Mouse (Mus musculus) thymus, postnatal 0 days (tissue): ENCODE data around the gene L3mbtl3. TPM values are rescaled to one million over a fixed set of nuclear protein-coding genes. Genes with fewer than 3 reads are reported as not detected.

Source experiments
- DNase-seq: peaks from one replicate; pipeline ENCODE4 v3.0.0-alpha.2; 2015; ENCODE audit warnings: low spot score
- polyA plus RNA-seq: library from polyadenylated mRNA; unstranded; fragments of >200 nt; fragmentation: Nextera tagmentation; extraction: Ambion mirVana; gene quantifications from 2 replicates; pipeline ENCODE4 v1.2.1, GENCODE M21; 2015

L3mbtl3 gene
- polyA plus RNA-seq, 1 experiment from 2014 or later, result 9.6 TPM

- peak; percentile 39 for DNase-seq
Observed at GRCm38 (mm10) chr10:26345879-26346278, 29.9 kb downstream of the L3mbtl3 start.

GRCm38 (mm10) chr10:26337896-26338503 lies 37.8 kb downstream of the L3mbtl3 start:
- DNase-seq, result no peak

DNA sequence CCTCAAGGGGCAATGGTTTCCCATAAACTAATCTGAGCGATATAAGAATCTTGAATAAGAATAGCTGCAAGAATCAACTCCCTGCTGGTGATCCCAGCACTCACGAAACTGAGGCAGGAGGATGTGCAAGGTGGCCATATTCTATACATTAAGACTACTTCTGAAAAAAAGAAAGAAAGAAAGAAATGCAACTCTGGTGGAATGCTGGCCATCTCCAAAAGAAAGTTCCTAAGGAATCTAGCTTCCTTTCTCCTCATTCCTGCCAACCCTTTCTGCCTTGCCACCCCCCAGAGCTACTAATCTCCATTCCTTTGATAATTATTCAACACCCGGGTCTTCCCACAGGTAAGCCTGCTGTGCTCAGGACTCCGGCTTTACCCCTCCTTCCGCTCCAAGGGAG lies 41.8 kb downstream of the L3mbtl3 start:
- no peak for DNase-seq

DNA sequence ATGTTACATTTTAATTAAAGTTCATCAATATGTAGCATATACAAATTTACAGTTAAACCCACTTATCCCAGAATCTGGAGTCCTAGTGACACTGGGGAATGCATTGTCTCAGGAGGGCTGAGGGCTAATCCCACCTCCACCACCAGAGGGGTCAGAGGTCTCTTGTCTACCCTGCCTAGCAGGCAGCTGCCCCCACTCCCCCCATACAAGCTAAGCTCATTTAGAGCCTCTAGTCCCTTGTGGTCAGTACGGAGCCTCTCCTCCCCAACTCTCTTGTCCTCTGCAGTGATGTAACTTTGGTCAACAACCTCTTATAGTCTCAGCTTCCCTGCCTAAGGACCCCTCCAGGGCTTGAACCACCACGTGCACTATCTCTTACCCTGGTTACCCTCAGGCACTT lies 43.0 kb downstream of the L3mbtl3 start:
- DNase-seq, result no peak

DNA sequence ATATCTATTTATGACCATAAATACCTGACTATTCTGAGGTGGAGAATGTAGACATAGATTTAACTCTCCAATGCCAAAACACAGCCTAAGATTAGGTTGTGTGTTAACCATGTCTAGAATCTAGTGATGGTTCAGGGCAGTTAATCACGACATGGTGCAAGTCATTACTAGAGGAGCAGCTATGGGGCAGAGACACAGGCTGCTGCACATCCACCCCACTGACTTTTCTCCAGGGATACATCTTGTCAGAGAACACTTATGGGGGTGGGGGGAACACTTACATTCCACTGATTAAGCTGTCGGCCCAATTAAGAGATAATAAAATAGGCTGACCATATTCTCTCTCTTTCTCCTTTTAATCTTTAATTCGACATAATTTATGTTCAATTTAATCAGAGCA lies 46.9 kb downstream of the L3mbtl3 start:
- no peak for DNase-seq

DNA sequence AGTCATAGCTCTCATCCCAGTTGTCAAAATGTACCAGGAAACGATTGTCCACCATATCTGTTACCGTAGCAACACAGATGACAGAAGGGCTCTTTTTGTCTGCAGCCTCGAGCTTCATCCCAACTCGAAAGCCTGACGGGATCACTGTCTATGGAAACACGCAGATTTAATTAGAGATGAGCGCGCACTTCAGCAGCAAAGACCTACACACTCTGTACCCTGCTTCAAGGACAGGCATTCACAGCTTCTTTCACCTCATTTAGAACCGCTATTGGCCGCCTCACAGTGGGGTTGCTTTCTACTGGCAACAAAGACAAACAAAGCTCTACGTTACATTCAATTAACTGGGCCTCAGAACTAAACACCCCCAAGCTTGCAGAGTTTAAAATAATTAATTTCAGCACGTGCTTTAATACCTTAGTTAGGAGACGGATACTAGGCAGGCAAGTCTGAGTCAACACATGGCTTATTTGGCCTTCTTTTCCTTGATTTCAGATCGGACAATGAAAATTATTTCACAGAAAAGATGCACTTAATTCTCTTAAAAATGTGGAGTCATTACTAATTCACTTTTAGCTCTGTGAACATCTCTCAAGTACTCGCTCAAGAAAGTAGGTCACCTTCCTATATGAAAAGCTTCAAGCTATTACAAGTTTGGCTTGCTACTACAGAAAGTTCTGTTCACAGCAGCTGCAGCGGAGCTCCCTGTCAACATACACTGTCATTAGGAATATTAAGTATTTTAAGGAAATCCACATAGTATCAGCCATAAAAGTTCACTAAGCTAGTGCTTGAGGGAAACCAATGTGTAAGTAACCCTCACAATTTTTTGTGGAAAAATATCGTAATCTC lies 47.9 kb downstream of the L3mbtl3 start:
- no peak for DNase-seq

DNA sequence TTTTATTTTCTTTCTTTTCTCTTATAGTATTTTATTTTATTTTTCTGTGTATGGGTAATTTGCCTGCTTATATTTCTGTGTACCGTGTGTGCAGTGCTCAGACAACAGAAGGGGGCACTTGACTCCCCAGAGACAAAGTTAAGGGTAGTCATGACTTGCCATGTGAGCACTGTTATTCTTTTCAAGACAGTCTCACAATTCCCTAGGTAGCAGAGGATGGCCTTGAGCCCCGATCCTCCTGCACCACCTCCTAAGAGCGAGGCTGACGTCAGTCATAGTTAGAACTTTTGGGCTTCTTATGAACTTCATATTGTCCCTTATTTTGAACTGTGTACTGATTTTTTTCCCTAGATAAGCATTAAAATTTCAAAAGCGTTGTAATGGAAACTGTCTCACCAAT lies 48.5 kb downstream of the L3mbtl3 start:
- DNase-seq, result no peak

DNA sequence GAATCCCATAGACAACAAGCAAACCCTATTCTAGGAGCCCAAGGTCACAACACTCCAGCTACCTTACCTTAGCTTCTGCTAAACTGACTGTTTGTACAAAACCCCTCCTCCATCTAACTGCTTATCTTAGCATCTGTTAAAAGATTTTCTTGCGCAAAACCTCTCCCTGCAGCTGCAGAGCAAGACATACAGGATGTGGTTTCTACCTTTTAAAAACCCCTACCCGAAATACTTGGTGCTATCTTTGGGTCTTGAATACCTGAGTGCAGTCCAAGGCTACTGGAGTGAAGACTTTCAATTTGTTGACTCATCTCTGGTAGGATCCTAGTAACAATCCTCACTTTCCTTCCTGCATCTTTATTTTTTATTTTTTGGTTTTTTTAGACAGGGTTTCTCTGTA lies 50.5 kb downstream of the L3mbtl3 start:
- peak; percentile 90 for DNase-seq

DNA sequence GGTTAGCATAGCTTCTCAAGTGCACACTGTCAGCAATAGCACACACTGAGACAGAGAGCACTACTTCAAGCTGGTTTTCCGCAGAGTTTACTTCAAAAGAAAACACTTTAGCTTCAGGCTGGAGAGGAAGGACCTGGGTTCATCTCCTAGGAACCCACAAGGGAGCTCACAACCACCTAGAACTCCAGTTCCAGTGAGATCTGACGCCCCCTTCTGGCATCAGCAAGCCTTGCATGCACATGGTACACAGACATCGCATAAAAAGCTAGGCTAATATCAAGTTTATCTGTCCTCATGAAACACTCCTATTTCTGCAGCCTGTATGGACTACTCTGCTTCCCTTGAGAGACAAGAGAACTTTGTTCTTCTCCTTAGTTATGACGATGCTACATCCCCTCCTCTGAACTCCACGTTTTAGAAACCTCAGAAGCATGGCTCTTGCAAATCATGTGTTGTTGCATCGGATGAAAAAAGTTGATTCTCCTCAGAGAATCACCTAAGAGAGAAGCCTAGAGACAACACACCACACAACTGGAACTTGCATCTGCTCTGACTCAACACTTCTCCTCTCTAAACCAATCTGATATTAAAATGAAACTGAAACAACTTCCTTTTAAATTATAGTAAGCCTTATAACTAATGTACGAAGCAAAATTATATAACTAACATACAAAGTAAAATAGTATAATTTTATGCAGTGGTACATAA lies 53.3 kb downstream of the L3mbtl3 start:
- peak; percentile 35 for DNase-seq

DNA sequence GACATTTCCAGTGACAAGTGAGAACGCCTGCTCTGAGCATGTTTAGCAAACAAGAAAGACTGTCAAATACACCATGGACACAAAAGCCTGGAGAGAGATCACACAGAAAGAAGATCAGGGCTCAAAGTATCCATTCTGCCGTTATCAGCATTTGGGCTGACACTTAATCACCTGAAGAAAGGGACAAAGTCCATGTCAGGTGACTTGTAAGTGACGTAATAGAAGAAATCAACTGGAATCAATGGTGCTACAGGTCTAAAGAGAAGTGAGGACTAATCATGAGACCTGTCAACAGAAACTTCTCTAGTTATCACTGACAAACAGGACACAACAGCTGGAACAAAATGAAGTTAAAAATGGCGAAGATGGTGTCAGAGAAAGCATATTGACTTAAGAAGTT lies 55.1 kb downstream of the L3mbtl3 start:
- no peak for DNase-seq

- no peak for DNase-seq
Observed at GRCm38 (mm10) chr10:26314327-26314726, 61.4 kb downstream of the L3mbtl3 start.

- no peak for DNase-seq
Observed at GRCm38 (mm10) chr10:26303485-26303884, 72.3 kb downstream of the L3mbtl3 start.

GRCm38 (mm10) chr10:26302336-26302735 lies 73.4 kb downstream of the L3mbtl3 start:
- DNase-seq, result no peak

GRCm38 (mm10) chr10:26297626-26298025 lies 78.1 kb downstream of the L3mbtl3 start:
- DNase-seq, result peak; percentile 7

DNA sequence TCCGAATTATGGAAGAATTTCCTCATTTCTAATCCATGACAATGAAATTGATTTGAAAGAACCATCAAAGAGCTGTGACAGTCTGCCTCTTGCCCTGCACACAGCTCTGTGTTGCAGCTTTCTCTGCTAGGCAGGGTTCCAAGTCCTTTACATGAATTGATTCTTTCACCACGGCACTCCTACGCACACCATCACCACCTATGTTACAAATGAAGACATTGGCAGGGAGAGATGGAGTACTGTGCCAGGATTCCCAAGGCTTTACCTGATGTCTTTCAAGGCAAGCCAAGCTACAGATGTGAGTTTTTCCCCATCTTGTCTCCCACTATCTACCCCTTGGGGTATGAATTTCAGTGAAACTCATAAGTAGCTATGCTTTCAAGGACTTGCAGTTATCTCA lies 78.6 kb downstream of the L3mbtl3 start:
- DNase-seq, result no peak

- no peak for DNase-seq
Observed at GRCm38 (mm10) chr10:26287136-26287535, 88.6 kb downstream of the L3mbtl3 start.

GRCm38 (mm10) chr10:26280009-26280408 lies 95.8 kb downstream of the L3mbtl3 start:
- DNase-seq, result no peak

- no peak for DNase-seq
Observed at GRCm38 (mm10) chr10:26275414-26275813, 100.4 kb downstream of the L3mbtl3 start.

GRCm38 (mm10) chr10:26263744-26264459 lies 111.9 kb downstream of the L3mbtl3 start:
- DNase-seq, result no peak

DNA sequence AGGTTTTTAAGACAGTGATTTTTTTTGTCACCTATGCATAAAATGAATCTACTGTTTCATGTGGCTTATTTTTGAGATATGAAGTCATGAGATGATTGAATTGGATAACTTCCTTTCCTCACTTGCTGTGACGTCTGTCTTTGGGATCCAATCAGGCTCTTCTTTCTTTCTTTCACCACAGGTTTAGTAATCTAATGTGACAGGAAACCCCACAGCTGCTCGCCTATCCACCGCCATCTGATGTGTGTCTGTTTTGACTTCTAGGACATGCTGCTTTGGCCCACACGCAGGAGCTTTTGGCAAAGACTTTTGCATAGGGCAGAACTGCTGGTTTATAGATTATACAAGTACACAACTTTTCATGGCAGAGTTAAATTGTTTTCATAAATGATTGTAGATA lies 115.9 kb downstream of the L3mbtl3 start:
- peak; percentile 23 for DNase-seq

GRCm38 (mm10) chr10:26249426-26250165 lies 126.2 kb downstream of the L3mbtl3 start:
- DNase-seq, result no peak
